Mouse (Mus musculus) mature B cell (primary cell): Measurements from ENCODE around the gene Coq3.

ENCODE experiments used
- in situ Hi-C: fragments of 300-500 bp; cut with MboI; formaldehyde crosslinking; loops from 2 replicates; pipeline ENCODE4 v1.14.3; 2019

The Coq3 gene

GRCm38 (mm10) chr4:21879565-21880220 is at the start of gene Coq3:
Coq3 (plus strand) TSS chr4:21879673.
- in situ Hi-C loops: no loop called here

GRCm38 (mm10) chr4:21832844-21833243 is 46.6 kb upstream of the Coq3 start:
- in situ Hi-C loops: no loop called here

GRCm38 (mm10) chr4:21847481-21848286 is 31.8 kb upstream of the Coq3 start, which contains the start of gene Pnisr:
Pnisr (plus strand) TSS chr4:21847583.
- in situ Hi-C loops: no loop called here

GRCm38 (mm10) chr4:21848287-21848630 is 31.2 kb upstream of the Coq3 start:
- in situ Hi-C loops: no loop called here

GRCm38 (mm10) chr4:21857481-21857880 is 22.0 kb upstream of the Coq3 start:
- in situ Hi-C loops: loop anchor here (25.0 kb wide), 1 partner anchor 505 kb away; the partner anchor contains the start of gene Fbxl4

- in situ Hi-C loops: loop anchor here (25.0 kb wide), 1 partner anchor 497 kb away; the partner anchor contains the start of gene Fbxl4
These were observed 14.2 kb upstream of the Coq3 start for GRCm38 (mm10) chr4:21865226-21865625.

GRCm38 (mm10) chr4:21878776-21879175 is 697 bp upstream of the Coq3 start:
- in situ Hi-C loops: no loop called here

- in situ Hi-C loops: no loop called here
These were observed 3.3 kb downstream of the Coq3 start for GRCm38 (mm10) chr4:21882806-21883205.

GRCm38 (mm10) chr4:21885831-21886230 is 6.4 kb downstream of the Coq3 start:
- in situ Hi-C loops: no loop called here

GRCm38 (mm10) chr4:21930971-21931771 is 51.7 kb downstream of the Coq3 start, which contains the start of gene Faxc:
Faxc (plus strand) TSS chr4:21931329.
- in situ Hi-C loops: no loop called here

GRCm38 (mm10) chr4:21931772-21932630 is 52.5 kb downstream of the Coq3 start:
- in situ Hi-C loops: no loop called here

- in situ Hi-C loops: no loop called here
These were observed 55.9 kb downstream of the Coq3 start for GRCm38 (mm10) chr4:21935378-21935777.

- in situ Hi-C loops: no loop called here
These were observed 57.0 kb downstream of the Coq3 start for GRCm38 (mm10) chr4:21936424-21936823.

- in situ Hi-C loops: no loop called here
These were observed 58.4 kb downstream of the Coq3 start for GRCm38 (mm10) chr4:21937890-21938289.

GRCm38 (mm10) chr4:21944672-21945071 is 65.2 kb downstream of the Coq3 start:
- in situ Hi-C loops: no loop called here

GRCm38 (mm10) chr4:21951444-21951843 is 72.0 kb downstream of the Coq3 start:
- in situ Hi-C loops: no loop called here

GRCm38 (mm10) chr4:21952255-21952654 is 72.8 kb downstream of the Coq3 start:
- in situ Hi-C loops: no loop called here

GRCm38 (mm10) chr4:21957570-21958321 is 78.3 kb downstream of the Coq3 start:
- in situ Hi-C loops: no loop called here
